Mouse (Mus musculus) 3T3-L1 (cell line): Measurements from ENCODE around the gene St5.

Source experiments
- DNase-seq: peaks from one replicate; pipeline ENCODE4 v3.0.0-alpha.2; 2015; ENCODE audit warnings: low read depth, low spot score

Gene St5

DNA sequence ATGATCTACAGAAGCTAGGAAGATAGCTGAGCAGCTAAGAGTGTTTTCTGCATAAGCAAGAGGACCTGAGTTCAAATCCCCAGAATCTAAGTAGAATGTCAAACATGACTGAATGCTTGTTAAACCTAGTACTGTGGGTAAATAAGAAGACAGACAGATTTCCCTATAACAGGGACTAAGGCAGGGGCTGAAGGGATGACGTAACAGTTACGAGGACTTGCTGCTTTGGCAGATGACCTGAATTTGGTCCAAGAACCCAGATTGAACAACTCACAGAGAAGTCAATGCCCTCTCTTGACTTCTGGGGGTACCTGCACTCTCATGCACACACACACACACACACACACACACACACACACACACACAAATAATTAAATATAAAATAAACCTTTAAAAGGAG, 93.1 kb downstream of the St5 start:
- no peak for DNase-seq

DNA sequence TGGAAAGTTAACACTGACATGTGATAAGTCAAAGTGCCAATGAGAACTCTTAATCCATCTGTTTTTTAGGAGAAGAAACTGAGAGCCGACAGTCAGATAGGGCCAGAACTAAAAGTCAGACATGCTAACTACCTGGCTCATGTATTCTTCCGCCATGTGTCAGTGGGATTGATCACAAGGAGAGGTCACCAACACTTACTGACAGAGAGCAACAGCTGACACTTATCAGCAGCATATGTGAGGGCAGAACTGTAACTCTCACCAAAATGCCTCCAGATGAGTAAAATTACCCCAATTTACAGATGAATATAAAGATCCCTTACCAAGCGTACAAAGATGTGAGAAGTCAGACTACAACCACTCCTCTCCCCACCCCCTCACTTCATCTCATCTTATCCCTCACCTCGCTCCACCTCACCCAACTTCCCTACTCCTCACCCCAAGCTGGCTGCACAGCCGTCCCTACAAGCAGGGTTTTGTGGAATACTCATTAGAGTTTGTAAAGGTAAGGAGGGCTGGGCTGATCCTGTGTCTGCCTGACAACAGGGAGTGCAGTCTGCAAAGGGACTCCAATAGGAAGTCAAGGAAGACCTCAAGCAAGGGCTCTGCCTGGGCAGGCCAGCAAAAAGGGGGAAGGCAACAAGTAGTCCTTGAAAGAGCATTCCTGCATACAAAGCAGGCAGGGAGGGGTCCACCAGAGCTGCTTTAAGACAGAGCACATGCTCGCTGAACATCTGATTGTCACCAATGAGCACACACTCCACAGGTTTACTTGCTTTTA, 93.7 kb downstream of the St5 start:
- no peak for DNase-seq

DNA sequence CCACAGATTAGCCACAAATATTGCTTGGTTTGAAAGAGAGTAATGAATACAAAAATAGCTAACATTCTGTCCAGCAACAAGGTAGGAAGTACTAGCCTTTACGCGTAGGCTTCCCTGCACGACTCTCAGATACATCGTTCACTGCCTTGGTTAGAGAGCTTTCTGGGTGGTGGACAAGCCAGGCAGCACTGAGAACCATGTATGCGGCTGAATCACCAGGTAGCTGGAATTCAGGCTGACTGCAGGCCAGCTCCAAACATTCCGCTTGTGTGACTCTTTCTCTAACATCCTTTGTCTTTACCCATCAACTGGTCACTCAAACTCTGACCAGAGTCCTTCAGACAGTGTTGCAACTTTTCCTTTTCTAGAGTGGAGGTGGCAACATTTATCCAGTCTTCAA, 94.6 kb downstream of the St5 start:
- peak; percentile 78 for DNase-seq

DNA sequence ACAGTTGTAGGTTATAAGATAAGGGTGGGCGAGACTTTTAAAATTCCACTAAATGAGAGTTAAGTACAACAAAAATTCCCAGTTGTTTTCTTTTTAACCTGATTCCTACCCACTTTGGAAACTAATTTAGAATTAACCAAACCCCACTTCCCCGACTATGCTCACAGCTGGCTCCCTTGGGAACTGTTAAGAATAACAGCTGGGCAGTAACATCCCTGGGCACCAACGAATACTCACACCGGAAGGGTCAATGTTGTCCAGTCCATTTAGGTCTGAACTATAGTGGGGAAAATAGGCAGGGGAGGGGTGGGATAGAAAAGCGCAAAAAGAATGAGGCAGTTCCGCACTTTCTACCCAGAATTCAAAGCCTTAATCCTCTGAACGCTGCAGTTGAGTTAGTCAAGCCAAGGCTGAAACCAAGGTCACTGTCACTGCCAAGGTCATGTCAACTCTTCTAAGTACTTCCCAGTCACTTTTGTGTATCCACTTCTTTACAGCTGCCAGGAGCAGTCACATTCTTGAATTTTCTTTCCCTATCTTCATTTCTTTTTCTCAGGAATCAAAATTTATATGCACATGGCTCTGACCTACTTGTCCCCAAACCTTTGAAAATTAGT, 96.3 kb downstream of the St5 start:
- no peak for DNase-seq

DNA sequence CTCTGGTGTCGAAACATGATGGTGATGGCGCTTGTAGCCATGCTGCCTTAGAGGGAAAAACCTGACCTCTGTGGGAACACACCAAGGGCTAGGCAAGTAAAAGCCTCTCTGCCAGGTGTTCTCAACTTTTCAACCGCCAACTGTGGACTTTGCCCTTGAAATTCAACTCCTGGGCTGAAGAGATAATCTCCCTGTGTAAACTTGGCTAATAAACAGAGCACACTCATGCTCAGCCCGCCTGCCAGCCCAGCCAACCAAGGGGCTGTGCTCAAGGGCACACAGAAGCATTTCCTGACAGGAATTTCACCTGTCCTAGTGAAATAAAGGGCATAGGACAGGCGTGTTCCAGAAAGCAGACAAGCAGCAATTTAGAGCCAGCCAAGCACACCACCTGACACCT, 100.8 kb downstream of the St5 start:
- DNase-seq: no peak

DNA sequence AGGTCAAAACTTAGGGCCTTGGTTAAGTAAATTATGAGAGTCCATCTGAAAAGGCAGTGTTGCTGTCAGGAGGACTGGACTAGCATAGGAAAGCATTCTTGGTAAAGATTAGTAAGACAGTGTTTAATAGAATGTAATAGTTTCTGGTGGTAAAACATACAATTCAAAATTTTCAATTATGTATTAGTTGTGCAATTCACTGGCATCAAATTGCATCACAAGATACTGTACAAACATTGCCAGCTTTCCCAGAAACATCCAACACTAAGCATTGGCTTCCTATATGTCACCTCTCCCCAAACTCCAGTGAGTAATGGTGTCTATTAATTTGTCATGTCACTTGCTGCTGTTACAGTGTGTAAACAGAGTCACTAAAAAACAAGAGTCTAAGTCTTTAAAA, 101.4 kb downstream of the St5 start:
- DNase-seq: peak; percentile 20

DNA sequence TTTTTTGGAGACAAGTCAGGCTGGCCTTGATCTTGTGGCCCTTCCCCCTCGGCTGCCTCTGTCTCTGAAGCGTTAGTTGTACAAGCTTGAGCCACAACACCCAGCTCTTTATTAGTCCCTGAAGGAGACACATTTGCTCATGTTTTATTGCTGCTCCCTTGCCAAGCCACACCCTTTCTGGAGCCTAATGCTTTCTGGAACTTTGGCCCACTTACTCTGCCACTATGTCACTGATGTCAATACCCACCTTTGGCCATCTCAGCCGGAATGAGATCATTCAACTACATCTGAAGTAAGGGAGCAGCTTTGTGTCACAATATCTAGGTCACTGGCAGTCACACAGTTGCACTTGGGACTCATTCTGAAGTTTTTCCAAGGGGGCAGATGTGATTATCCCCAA, 102.7 kb downstream of the St5 start:
- peak; percentile 38 for DNase-seq

DNA sequence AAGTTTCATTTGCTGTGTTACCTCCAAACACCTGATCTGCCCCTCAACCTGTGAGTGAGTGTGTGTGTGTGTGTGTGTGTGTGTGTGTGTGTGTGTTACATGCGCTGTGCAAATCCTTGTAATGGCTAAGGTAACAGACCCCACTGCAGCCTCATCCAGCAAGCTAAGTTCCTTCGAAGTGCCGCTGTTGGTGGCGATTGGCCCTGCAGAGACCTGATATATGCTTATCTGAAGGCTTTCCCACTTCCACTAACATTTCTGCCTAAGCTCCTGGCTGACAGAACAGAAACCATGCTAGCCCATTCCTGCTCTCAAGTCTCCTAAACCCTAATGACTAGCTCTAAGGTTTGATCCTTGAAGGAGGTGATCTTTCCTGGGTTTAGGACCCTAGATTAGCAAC, 103.4 kb downstream of the St5 start:
- DNase-seq: no peak

DNA sequence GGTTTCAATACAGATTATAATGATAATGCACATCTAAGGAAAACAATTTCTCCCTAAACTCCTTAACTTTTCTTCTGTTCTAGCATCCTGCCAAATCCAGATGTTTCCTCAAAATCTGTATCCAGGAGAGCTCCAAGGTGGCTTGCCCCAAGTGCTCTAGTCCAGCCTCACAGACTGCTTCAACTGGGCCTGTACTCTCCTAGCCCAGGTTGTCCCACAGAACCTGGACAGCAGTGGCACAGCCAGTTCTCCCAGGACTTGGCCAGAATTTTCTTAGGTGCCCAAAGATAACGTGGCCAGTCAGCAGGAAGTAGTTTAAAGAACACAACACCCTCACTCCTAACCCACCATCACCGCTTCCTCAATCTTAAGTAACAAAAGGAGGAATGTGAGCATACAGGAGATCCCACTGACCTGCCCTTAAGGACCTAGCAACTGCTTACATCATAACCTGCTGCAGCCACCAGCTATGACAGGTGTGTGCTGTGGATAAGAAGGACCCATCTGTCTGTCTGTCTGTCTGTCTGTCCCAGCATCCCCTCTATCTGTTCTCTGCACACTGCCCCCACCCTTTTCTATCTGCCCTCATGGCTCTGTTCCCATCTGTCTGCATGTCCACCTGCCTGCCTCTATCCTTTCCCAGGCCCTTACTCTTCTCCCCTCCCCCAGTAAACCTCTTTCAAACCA, 108.4 kb downstream of the St5 start:
- DNase-seq: no peak

DNA sequence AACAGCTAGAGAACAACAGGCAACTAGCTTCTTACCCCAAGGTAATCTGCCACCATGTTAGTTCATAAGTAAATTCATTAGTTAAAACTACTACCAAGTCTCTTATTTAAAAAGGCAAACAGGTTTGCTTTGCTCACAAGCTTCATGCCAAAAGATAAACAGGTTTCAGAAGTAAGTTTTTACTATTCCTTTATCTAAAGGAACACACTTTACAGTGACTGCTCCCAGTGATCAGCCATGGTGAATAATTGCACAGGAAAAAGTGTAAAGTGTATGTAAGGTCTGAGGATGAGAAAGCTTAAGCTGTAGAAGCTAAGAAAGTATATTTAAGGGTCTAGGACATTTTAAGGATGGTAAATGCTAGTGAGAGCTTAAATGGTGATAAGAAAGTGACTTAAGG, 109.4 kb downstream of the St5 start:
- DNase-seq: no peak

DNA sequence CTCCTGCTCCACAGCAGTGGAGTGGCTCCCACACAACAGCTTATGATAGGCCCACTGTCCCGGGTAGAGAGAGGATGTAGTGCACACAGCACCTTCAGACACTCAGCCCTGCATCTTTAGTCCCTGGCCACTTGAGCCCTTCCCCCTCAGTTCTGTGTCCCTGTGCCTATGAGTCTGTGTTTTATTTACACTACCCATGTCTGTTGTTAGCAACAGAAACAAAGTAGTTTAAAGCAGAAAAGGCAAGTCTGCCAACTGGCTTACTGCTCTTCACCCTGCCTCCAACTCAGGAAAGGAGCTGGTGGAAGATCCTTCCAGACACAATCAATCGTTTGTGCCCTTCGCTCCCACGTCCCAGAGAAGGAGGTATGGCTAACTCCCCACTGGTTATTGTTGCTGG, 111.2 kb downstream of the St5 start:
- DNase-seq: no peak

DNA sequence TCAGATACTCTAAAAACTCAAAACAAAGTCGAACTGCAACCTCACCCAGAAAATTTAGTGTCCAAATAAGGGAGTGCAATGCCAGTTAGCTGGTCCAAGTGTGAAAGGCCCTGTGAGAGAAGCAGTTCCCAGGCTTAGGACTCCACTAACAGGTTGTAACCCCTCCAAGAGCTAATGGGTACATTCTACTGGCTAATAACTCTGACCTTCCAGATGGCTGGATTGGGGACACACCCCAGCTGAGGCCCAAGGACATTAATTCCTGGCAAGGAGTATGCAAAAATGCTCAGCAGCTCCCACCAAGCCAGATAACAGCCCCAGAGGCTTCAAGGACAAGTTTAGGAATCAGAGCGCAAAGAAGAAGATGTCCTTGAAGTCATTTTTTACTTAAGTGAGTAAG, 112.8 kb downstream of the St5 start:
- no peak for DNase-seq

DNA sequence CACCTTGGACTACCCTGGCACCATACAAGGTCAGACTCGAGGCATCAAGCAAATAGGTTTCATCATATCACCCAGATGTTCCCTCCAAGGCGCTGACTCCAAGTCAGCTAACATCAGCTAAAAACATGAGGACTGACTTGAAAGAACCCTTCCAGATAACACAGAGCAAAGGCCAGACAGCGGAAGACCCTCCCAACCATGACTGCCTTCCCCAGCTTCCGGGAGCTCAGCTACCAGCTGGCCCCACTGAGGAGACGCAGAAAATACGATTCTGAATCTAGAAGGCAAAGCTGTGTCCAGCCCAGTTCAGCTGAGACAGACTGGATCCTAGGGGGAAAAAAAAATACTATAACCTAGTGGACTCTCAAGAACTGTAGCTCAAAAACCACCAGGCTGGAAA, 114.4 kb downstream of the St5 start:
- DNase-seq: no peak

DNA sequence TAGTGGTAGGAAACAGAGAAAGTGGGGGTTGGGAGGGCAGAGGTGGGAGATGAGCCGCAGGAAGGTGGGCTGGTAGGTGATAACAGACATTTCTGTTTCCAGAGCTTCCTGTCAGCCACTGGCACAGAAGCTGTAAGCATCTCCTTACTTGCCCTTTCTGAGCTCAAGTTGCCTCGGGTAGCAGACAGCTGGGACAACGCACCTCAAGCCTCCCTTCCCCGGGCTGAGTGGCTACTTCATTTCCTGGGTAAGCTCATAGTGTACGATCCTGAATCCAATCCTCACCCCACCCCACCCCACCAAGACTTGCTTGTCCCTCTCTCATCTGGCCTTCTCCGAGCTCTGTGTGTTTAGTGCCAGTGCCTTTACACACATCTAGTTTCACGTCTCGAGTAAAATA, 115.3 kb downstream of the St5 start:
- no peak for DNase-seq

DNA sequence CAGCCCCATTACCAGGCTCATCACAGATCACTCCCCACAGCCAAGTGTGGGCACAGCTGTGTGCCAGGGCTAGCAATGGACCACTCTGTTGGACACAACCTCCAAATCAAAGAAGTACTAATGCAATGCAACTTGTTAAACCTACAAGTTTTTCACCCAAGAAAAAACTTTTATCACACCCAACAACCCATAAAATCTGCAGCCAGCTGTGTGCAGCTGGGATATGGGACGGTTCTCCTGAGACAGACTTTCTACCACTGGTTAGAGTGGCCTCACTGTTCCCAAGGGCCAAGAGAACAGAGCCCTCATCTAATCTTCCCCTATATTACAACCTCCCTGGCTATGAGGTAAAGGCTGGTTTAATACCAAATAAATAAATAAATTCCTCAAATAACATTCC, 118.9 kb downstream of the St5 start:
- no peak for DNase-seq

DNA sequence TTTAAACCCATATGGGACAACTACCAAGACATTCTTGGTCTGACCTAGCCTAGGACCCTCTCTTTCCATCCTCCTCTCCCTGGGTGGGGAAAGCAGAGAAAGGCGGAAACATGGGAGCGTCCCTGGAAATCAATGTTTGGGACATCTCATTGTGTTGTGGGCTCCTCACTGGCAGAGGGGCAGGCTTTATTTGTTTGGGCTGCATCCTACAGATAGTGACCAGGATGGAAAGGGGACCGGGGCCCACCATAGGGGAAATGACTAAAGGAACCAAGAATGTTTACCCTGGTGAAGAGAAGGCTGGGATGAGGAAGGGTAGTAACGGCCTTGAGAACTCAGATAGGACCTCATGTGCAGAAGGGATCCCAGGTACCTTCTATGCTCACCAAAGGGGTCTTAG, 122.9 kb downstream of the St5 start:
- DNase-seq: no peak

DNA sequence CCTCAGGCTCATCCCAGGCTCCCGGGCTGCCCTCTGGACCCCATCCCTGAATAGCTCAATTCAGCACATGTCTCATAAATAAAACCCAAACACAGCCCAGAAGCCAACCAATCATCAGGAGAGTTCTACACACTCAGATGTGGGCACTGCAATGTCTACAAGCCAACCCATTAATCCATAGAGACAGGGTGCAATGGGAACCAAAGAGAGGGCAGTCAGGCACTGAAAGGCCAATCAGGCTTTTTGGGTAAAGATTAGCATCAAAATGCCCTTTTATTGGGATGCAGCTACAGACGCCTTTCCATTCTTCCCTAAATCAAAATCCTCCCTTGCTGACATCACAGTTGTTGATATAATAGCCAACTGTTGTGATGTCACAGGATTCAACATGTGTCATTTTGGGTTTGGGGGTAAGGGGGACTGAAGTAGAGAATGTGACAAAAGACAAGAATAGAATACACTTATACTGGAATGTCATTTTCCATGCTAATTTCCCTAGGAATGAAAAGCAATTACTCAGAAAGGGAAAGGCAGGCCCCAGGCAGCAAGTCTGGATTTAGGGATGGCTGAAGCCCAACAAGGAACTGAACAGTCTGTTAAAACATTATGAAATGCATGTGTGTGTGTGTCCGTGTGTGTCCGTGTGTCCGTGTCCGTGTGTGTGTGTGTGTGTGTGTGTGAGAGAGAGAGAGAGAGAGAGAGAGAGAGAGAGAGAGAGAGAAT, 123.7 kb downstream of the St5 start:
- DNase-seq: no peak

DNA sequence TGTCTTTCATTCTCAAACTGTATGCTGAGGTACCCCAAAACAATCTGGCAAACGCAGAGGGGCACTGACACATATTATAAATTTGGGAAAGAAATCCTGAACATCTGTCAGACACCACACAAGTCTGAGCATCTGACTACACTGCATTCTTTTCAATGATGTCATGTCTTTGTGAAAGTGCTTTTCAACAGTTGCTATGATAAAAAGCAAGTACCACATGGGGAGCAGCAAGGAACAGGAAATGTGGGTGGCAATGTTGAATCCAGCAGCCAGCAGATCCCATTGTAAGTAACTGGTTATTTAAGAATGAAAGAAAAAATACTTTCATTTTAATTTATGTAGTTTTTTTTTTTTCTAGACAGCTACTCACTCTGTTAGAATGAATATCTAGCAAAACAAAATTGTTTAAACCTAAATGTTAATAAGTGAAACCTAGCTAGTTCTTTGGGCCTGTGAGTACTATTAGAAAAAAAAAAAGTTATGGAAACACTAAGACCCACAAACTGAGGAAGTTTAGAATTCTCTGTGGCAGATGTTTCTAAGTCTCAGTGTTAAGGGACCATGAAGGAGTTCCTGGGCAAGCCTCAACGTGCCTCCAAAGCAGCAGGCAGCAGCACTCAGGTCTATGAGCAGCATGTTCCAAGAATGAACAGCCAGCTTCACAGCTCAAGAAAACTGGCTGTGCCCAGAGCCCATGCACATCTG, 124.4 kb downstream of the St5 start:
- DNase-seq: peak; percentile 73

DNA sequence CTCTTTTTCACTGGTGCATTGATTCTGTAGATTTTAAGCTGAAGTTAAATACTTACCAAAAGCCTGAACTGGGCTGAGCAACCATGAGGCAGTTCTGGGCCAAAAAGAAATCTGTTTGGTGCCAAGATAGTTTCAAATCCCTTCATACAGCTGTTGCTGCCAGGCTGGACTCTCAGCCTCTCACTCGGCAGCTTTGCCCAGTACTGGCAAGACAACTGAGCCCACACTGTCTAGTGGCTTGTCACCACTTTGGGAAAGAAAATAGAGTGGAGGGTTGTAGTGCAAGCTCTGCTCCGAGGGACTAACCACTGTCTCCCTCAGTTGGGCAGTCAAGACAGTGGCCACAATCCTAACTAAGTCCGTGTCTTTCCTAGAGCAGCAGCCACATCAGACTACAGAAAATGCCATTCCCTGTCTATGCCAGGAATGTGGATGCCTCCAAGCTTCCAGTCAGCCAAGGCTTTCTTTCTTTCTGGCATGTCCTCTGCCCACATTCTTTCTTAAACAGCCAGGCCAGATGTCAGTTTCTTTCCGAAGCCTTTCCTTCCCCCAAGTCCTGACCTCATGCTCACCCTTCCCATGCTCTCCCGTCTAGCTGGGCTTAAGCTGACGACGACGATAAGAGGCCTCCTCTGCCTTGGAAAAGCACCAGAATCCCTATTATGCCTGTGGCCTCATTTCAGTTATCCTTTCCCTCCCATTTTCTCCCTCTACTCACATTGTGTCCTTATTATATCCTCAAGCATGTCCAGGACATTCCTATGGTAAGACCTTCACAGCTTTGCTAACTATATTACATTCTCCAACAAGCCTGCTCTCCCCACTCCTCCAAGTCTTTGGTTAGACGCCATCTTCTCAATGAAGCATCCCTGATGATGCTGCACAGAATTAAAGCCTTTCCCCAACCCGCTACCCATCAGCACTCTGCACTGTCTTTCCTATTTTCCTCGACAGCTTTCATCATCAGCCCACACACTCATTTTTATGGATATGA, 126.8 kb downstream of the St5 start:
- peak; percentile 91 for DNase-seq

DNA sequence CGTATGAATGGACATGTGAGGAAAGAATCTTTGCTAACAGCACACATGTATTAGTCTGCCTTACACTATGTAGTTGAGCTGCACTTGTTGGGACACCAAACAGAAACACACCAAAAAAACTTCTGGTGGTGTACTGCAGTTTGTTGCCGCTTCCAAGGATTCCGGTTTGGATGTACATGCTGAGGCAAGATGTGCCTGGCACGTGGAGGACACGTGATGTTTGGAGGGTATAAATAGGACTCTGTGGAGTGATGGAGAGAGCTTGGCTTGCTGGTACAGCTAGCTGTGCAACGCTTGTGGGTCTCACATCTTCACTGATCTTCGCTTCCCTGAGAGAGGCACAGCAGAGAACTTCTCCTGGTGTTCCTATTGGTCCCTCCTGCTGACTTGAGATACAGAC, 129.2 kb downstream of the St5 start:
- DNase-seq: no peak
